Mouse (Mus musculus): ENCODE results near the gene Mnx1. TPM values are rescaled to one million over a fixed set of nuclear protein-coding genes. Genes with fewer than 3 reads are reported as not detected.

Gene Mnx1
- not detected in 2 replicates for polyA plus RNA-seq (2015; fragmentation: Nextera tagmentation; extraction: Ambion mirVana)

DNA sequence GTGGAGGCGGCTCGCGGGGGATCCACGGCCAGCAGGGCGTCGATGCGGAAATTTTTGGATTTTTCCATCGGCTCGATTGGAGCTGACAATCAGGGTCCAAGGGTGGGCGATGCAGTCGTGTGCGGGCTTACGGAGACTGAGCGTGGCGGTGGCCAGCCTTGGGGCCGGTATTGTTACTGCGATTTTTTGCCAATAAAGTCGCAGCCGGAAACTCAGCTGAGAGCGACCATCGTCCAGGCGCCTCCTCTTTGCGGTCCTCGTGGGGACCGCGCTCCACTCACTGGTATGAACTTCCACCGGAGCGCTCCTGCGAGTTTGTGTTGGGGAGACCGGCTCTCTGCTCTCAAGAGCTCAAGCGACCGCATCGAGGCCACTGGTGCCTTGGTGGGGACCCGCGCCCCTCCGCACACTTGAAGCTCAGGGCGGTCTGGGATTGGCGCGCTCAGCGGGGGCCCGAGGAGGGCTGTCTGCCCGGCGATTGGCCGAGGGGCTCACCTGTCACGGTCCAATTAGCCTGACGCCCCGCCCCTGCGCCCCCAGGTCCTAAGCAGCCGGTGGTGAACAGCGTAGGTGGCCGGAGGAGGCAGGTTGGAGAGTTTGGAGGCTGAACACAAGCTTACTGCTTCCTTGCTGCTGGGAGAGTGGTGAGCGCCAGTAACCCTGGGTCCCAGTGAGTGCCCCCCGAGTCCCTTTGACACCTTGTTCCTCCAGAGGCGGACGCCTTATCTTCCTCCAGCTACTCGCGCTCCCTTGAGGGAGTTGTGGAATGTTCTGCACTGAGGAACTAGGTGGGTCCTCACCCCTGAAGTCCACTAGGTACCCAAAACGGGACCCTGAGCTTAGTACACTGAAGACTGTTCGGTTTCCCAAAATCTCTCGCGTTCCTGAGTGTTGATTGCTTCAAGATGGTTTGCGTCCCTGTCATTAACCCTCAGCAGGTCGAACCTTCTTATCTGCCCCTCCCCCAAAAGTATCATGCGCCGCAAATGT, at the start of gene Mnx1:
Mnx1 (minus strand) TSS at position 263 of the 990 bp plus-strand sequence.

DNA sequence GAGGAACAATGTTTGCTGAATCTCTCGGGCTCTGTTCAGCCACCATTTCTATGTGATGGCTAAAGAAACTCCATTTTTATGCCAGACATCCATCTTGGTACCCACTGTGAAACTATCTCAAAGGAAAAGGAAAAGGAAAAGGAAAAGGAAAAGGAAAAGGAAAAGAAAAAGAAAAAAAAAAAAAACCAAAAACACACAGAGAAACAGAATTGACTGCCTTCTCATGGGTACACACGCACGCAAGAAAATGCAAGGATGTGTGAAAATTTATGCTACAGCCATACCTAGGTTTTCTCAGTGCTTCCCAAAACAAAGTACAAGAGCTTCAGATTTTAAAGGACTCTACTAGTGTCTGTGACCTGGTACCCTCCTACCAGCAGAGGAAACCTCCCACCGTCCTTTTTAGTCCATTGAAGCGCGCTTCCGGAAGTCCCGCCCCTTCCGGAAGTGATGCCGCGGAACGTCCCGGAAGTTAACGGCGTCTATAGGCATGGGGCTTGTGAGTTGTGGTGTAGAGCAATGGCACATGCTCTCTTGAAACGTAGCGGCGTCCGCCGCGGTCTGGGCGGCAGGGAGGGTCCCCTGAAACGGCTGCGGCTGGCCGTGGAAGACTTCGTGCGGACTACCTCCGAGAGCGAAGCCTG, 43.9 kb downstream of the Mnx1 start, which contains the start of gene Nom1:
Nom1 (plus strand) TSS at position 437 of the 644 bp plus-strand sequence.

Other genes starting within 250 kb of the Mnx1 start
- 14.1 and 16.9 TPM in 2 replicates for gene Lmbr1, start 100.1 kb downstream of the Mnx1 start, polyA plus RNA-seq (2015; fragmentation: Nextera tagmentation; extraction: Ambion mirVana)
- gene Nom1, start 43.8 kb downstream of the Mnx1 start, polyA plus RNA-seq (2015; fragmentation: Nextera tagmentation; extraction: Ambion mirVana): 16.5 and 19.3 TPM in 2 replicates
- 14.3 and 15.8 TPM in 2 replicates for gene Ube3c, start 90.8 kb upstream of the Mnx1 start, polyA plus RNA-seq (2015; fragmentation: Nextera tagmentation; extraction: Ambion mirVana)

Measured in urinary bladder, postnatal 0 days (tissue).